Mouse (Mus musculus) B cell, adult 2 months (primary cell): ENCODE results near the gene Mettl6.
A peak's percentile ranks its signal among the peaks of the same experiment; 100 is the strongest.

ENCODE experiments used
- DNase-seq, 2 experiments: peaks; one replicate each; pipeline ENCODE4 v3.0.0; 2022

The Mettl6 gene

DNA sequence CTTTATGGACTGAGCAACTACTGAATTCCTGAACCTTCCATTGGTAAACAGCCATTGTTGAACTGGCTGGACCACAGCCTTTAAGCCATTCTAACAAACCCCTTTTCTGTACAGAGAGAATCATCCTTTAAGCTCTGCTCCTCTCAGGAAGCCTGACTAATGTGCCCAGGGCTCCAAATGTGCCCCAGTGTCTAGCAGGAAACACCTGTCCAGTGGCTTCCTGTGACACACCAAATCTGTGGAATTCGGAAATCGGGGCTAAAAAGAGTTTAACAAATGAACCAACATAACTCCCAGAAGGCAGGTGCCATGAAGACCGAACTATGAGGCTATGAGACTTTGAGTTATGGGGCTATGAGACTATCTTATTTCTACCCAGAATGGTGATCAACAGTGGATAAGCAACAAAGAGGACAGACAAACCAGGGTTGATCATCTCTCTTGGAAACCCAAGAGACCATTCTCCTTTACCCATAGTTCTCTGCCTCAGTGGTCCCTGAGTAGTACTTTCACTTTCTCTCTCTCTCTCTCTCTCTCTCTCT is 63.0 kb downstream of the Mettl6 start:
- DNase-seq, result no peak

GRCm38 (mm10) chr14:31429004-31429395 is 65.8 kb downstream of the Mettl6 start:
- DNase-seq, result no peak

- peak; percentile 39 to 49 for DNase-seq
Measured at GRCm38 (mm10) chr14:31428211-31429003, 66.4 kb downstream of the Mettl6 start.
